8 mouse cellular contexts compared by ENCODE assay signal in genomic region chr1:156672720-156673475, GRCm38 (mm10). TPM values are rescaled to one million over a fixed set of nuclear protein-coding genes. Genes with fewer than 3 reads are reported as not detected.
DNase-seq lines count a peak whose midpoint lies in the region; ATAC-seq and TF ChIP-seq lines count a peak whose summit lies in the region.

No protein-coding gene starts in this region.

- H3K27ac ChIP-seq in kidney, adult 2 months (ENCODE audit: insufficient read depth, low read depth, low read length), result peak overlapping the region; percentile 32; the same call in 1 of the 2 replicates
- H3K27ac ChIP-seq in hindbrain, embryonic 13.5 days, result no peak overlapping the region

- H3K9me3 ChIP-seq in hindbrain, embryonic 13.5 days, result no peaks in the 10 kb centered on the region

- H3K4me1 ChIP-seq in kidney, adult 2 months (ENCODE audit: control insufficient read depth, insufficient read depth, low read length), result no peaks in the 10 kb centered on the region; the same call in 1 of the 2 replicates
- H3K4me1 ChIP-seq in hindbrain, embryonic 13.5 days (replicated peaks), result peaks cover 25% of the 10 kb centered on the region

- TF ChIP-seq CTCF in kidney, adult 2 months (conservative IDR thresholded peaks at IDR 0.05; ENCODE audit: insufficient read depth, insufficient read length, low read depth, low read length), result no peak

- WGBS in kidney, adult 2 months, result 50% methylated on average over 14 of the region's 14 CpGs
- WGBS in hindbrain, embryonic 13.5 days, result 5% methylated on average over 14 of the region's 14 CpGs

- H3K9ac ChIP-seq in hindbrain, embryonic 13.5 days, result peak overlapping the region; percentile 75; the same call in 1 of the 2 replicates

- peak overlapping the region; percentile 73 for H3K4me3 ChIP-seq in kidney, adult 2 months (ENCODE audit: insufficient read depth, low read depth, low read length)
- H3K4me3 ChIP-seq in hindbrain, embryonic 13.5 days, result peak overlapping the region; percentile 52

- H3K4me2 ChIP-seq in hindbrain, embryonic 13.5 days, result peak overlapping the region; percentile 98

- no peaks in the 10 kb centered on the region for H3K36me3 ChIP-seq in kidney, adult 2 months (ENCODE audit: control insufficient read depth, insufficient read depth, low read length)
- no peaks in the 10 kb centered on the region for H3K36me3 ChIP-seq in hindbrain, embryonic 13.5 days

- TF ChIP-seq POLR2A in kidney, adult 2 months (IDR thresholded peaks at IDR 0.05; ENCODE audit: low read depth, low read length), result no peak

- H3K27me3 ChIP-seq in kidney, adult 2 months (replicated peaks; ENCODE audit: control insufficient read depth, insufficient read depth, low read length), result no peaks in the 10 kb centered on the region
- H3K27me3 ChIP-seq in hindbrain, embryonic 13.5 days, result peaks cover 15% of the 10 kb centered on the region; the same call in 1 of the 2 replicates

- no peak for DNase-seq in kidney, adult 2 months
- no peak for DNase-seq in kidney, adult 11 months
- DNase-seq in lung, postnatal 36 days, result peak; percentile 68
- peak; percentile 36 to 41 for DNase-seq in thymus, postnatal 10 days (ENCODE audit: low spot score in 2 of 2)
- DNase-seq in gastrocnemius, adult 8-10 months (ENCODE audit: low spot score in 2 of 2), result no peak
- no peak for DNase-seq in left cerebral cortex, adult 18-20 months (ENCODE audit: low spot score in 2 of 2)

- peak; percentile 20; the same call in 1 of the 2 replicates for ATAC-seq in common myeloid progenitor, adult 5-6 weeks (replicated peaks; ENCODE audit: low read depth, poor library complexity, severe bottlenecking)
- ATAC-seq in hindbrain, embryonic 13.5 days (ENCODE audit: low FRiP score), result 0 out of 2 replicates have a peak, but pooled peaks have one; percentile 3

RNA-seq across cellular contexts. Expression of gene Tor3a, which starts 1.3 kb away (rescaled TPM):
- 12.7 and 19.1 TPM in 2 replicates for polyA plus RNA-seq in kidney, adult 2 months (2012; rRNA removed)
- 16.1 and 22.1 TPM in 2 replicates for total RNA-seq in common myeloid progenitor, adult 5-6 weeks (2017)
- polyA plus RNA-seq in hindbrain, embryonic 13.5 days (2015; fragmentation: Nextera tagmentation; extraction: Ambion mirVana), result 3.2 and 5.9 TPM in 2 replicates
- 1 to 10 TPM; 2.5 to 5.3 (median 4.2) TPM for total RNA-seq in gastrocnemius, adult 8-10 months (2022)
- 1 to 10 TPM; 6.3 to 7.5 TPM for total RNA-seq in left cerebral cortex, adult 18-20 months (2021)

RNA-seq across cellular contexts. Expression of gene Fam20b, which starts 46.0 kb away (rescaled TPM):
- 42.2 and 43.6 TPM in 2 replicates for polyA plus RNA-seq in kidney, adult 2 months (2012; rRNA removed)
- total RNA-seq in common myeloid progenitor, adult 5-6 weeks (2017), result 35.0 and 35.9 TPM in 2 replicates
- 27.0 and 27.9 TPM in 2 replicates for polyA plus RNA-seq in hindbrain, embryonic 13.5 days (2015; fragmentation: Nextera tagmentation; extraction: Ambion mirVana)
- total RNA-seq in gastrocnemius, adult 8-10 months (2022), result 10 to 100 TPM; 28.2 to 50.5 (median 34.6) TPM
- total RNA-seq in left cerebral cortex, adult 18-20 months (2021), result 10 to 100 TPM; 78.2 to 80.1 TPM

Comparison
In these comparisons a context has a peak if more than half of its experiments do, and no peak if none do; other contexts are left out.
1. DNase-seq: peak in lung, postnatal 36 days (single experiment) and thymus, postnatal 10 days (2 of 2); none in kidney, adult 2 months (single experiment), kidney, adult 11 months (single experiment), gastrocnemius, adult 8-10 months (0 of 2) and left cerebral cortex, adult 18-20 months (0 of 2).